Mouse (Mus musculus) embryonic facial prominence, embryonic 15.5 days (tissue): ENCODE data around the gene Nostrin. TPM values are rescaled to one million over a fixed set of nuclear protein-coding genes. Genes with fewer than 3 reads are reported as not detected.

Experiments
- ATAC-seq: fragments of 200-750 bp; cut with Nextera tagmentation; 2 replicates; pipeline ENCODE4 v1.8.0; 2017; ENCODE audit warnings: low read depth, moderate TSS enrichment; ENCODE audit not compliant: insufficient number of reproducible peaks, low FRiP score, low TSS enrichment
- H3K27ac ChIP-seq: fragments of 300-500 bp; sonication (generic); replicated peaks from 2 replicates; pipeline ENCODE4 v1.5.1; 2015; ENCODE audit warnings: mild to moderate bottlenecking, inconsistent platforms
- H3K27me3 ChIP-seq: fragments of 300-500 bp; sonication (generic); 2 replicates; pipeline ENCODE4 v1.6.1; 2015; ENCODE audit warnings: inconsistent platforms
- H3K36me3 ChIP-seq: fragments of 300-500 bp; sonication (generic); 2 replicates; pipeline ENCODE4 v1.6.1; 2015; ENCODE audit warnings: mild to moderate bottlenecking, inconsistent platforms
- H3K4me1 ChIP-seq: fragments of 300-500 bp; sonication (generic); 2 replicates; pipeline ENCODE4 v1.6.1; 2015; ENCODE audit warnings: inconsistent platforms
- H3K4me2 ChIP-seq: fragments of 300-500 bp; sonication (generic); replicated peaks from 2 replicates; pipeline ENCODE4 v1.6.1; 2015; ENCODE audit warnings: mild to moderate bottlenecking, inconsistent platforms
- H3K4me3 ChIP-seq: fragments of 300-500 bp; sonication (generic); replicated peaks from 2 replicates; pipeline ENCODE4 v1.5.1; 2015; ENCODE audit warnings: mild to moderate bottlenecking, inconsistent platforms
- H3K9ac ChIP-seq: fragments of 300-500 bp; sonication (generic); 2 replicates; pipeline ENCODE4 v1.6.1; 2015; ENCODE audit warnings: inconsistent platforms
- H3K9me3 ChIP-seq: fragments of 300-500 bp; sonication (generic); replicated peaks from 2 replicates; pipeline ENCODE4 v1.6.1; 2016; ENCODE audit warnings: inconsistent platforms
- WGBS: fragments of 180-500 bp; shearing (Covaris S2); methylation state at CpG from one replicate; pipeline ENCODE4 v1.1.7; 2015; 5-methylcytosine and 5-hydroxymethylcytosine counted together
- polyA plus RNA-seq: library from polyadenylated mRNA; unstranded; fragments of >200 nt; fragmentation: Nextera tagmentation; extraction: Ambion mirVana; gene quantifications from 2 replicates; pipeline ENCODE4 v1.2.1, GENCODE M21; 2015

Gene Nostrin
- polyA plus RNA-seq, 1 experiment from 2014 or later: 0.84 TPM

GRCm38 (mm10) chr2:69205185-69205584 is 69.6 kb downstream of the Nostrin start:
- no peaks in the 10 kb centered on the region for H3K9me3 ChIP-seq
- peak overlapping the region; percentile 41; the same call in 1 of the 2 replicates for H3K9ac ChIP-seq
- ATAC-seq: no peak
- WGBS: 20% methylated on average over 6 of the region's 6 CpGs
- H3K4me1 ChIP-seq: peaks cover 8% of the 10 kb centered on the region
- H3K27me3 ChIP-seq: no peaks in the 10 kb centered on the region
- peak overlapping the region; percentile 60 for H3K4me2 ChIP-seq
- peaks cover 11% of the 10 kb centered on the region for H3K36me3 ChIP-seq
- peak overlapping the region; percentile 65 for H3K4me3 ChIP-seq
- H3K27ac ChIP-seq: no peak overlapping the region

GRCm38 (mm10) chr2:69205791-69206351 is 70.3 kb downstream of the Nostrin start, which contains the start of gene Spc25:
Gene Spc25, minus strand, starts transcription at chr2:69206194.
- ATAC-seq: peak; percentile 100

GRCm38 (mm10) chr2:69206523-69206922 is 70.9 kb downstream of the Nostrin start:
- Histone ChIP-seq H3K4me2 (peak overlapping the region; percentile 60), H3K36me3 (peaks cover 4% of the 10 kb centered on the region), H3K27ac (no peak overlapping the region), H3K4me1 (peaks cover 8% of the 10 kb centered on the region), H3K27me3 (no peaks in the 10 kb centered on the region), H3K4me3 (peak overlapping the region; percentile 65), H3K9me3 (no peaks in the 10 kb centered on the region), H3K9ac (no peak overlapping the region)
- 17% methylated on average over 7 of the region's 7 CpGs for WGBS
- no peak for ATAC-seq

More at GRCm38 (mm10) chr2:69205791-69206351, 70.3 kb downstream of the Nostrin start, which contains the start of gene Spc25:
- H3K4me3 ChIP-seq: peak within 1 kb of the TSS; percentile 65
- peaks cover 8% of the 10 kb centered on the region for H3K4me1 ChIP-seq
- WGBS: under 1% methylated on average over 46 of the region's 46 CpGs
- H3K27me3 ChIP-seq: no peaks in the 10 kb centered on the region
- peaks cover 11% of the 10 kb centered on the region for H3K36me3 ChIP-seq
- peak within 1 kb of the TSS; percentile 60 for H3K4me2 ChIP-seq
- peak within 1 kb of the TSS; percentile 59 for H3K27ac ChIP-seq
- no peaks in the 10 kb centered on the region for H3K9me3 ChIP-seq
- peak within 1 kb of the TSS; percentile 41 for H3K9ac ChIP-seq

GRCm38 (mm10) chr2:69209684-69210083 is 74.1 kb downstream of the Nostrin start:
- Histone ChIP-seq H3K27ac (no peak overlapping the region), H3K4me3 (no peak overlapping the region), H3K27me3 (no peaks in the 10 kb centered on the region), H3K9me3 (no peaks in the 10 kb centered on the region), H3K36me3 (no peaks in the 10 kb centered on the region), H3K9ac (no peak overlapping the region), H3K4me1 (peaks cover 8% of the 10 kb centered on the region), H3K4me2 (no peak overlapping the region)
- 81% methylated on average over 3 of the region's 3 CpGs for WGBS
- ATAC-seq: no peak

GRCm38 (mm10) chr2:69210773-69211172 is 75.2 kb downstream of the Nostrin start, which contains the start of gene G6pc2:
Gene G6pc2, plus strand, starts transcription at chr2:69211073.
- H3K4me2 ChIP-seq: no peak within 1 kb of the TSS
- no peak for ATAC-seq
- H3K27me3 ChIP-seq: no peaks in the 10 kb centered on the region
- H3K36me3 ChIP-seq: no peaks in the 10 kb centered on the region
- no peaks in the 10 kb centered on the region for H3K9me3 ChIP-seq
- H3K4me1 ChIP-seq: no peaks in the 10 kb centered on the region; the same call in 1 of the 2 replicates
- no peak within 1 kb of the TSS for H3K9ac ChIP-seq
- H3K4me3 ChIP-seq: no peak within 1 kb of the TSS
- no peak within 1 kb of the TSS for H3K27ac ChIP-seq
- WGBS: 75% methylated on average over 7 of the region's 7 CpGs

GRCm38 (mm10) chr2:69212652-69213051 is 77.1 kb downstream of the Nostrin start:
- Histone ChIP-seq H3K4me1 (no peaks in the 10 kb centered on the region), H3K27me3 (no peaks in the 10 kb centered on the region), H3K4me3 (no peak overlapping the region), H3K4me2 (no peak overlapping the region), H3K27ac (no peak overlapping the region), H3K36me3 (no peaks in the 10 kb centered on the region), H3K9ac (no peak overlapping the region), H3K9me3 (no peaks in the 10 kb centered on the region)
- 72% methylated on average over 10 of the region's 10 CpGs for WGBS
- no peak for ATAC-seq

GRCm38 (mm10) chr2:69215242-69215641 is 79.6 kb downstream of the Nostrin start:
- Histone ChIP-seq H3K4me2 (no peak overlapping the region), H3K27me3 (no peaks in the 10 kb centered on the region), H3K9me3 (no peaks in the 10 kb centered on the region), H3K9ac (no peak overlapping the region), H3K36me3 (no peaks in the 10 kb centered on the region), H3K4me1 (no peaks in the 10 kb centered on the region), H3K4me3 (no peak overlapping the region), H3K27ac (no peak overlapping the region)
- WGBS: 74% methylated on average over 7 of the region's 7 CpGs
- ATAC-seq: no peak

GRCm38 (mm10) chr2:69221868-69222416 is 86.3 kb downstream of the Nostrin start:
- H3K27me3 ChIP-seq: no peaks in the 10 kb centered on the region
- no peak overlapping the region for H3K9ac ChIP-seq
- no peaks in the 10 kb centered on the region for H3K9me3 ChIP-seq
- ATAC-seq: no peak
- WGBS: 54% methylated on average over 5 of the region's 5 CpGs
- no peak overlapping the region for H3K27ac ChIP-seq
- no peak overlapping the region for H3K4me3 ChIP-seq
- no peaks in the 10 kb centered on the region for H3K4me1 ChIP-seq
- H3K36me3 ChIP-seq: no peaks in the 10 kb centered on the region
- no peak overlapping the region for H3K4me2 ChIP-seq

- Histone ChIP-seq H3K9me3 (no peaks in the 10 kb centered on the region), H3K4me2 (no peak overlapping the region), H3K9ac (no peak overlapping the region), H3K4me1 (no peaks in the 10 kb centered on the region), H3K27ac (no peak overlapping the region), H3K4me3 (no peak overlapping the region), H3K27me3 (no peaks in the 10 kb centered on the region), H3K36me3 (no peaks in the 10 kb centered on the region)
- 84% methylated on average over 10 of the region's 10 CpGs for WGBS
- no peak for ATAC-seq
These were observed 87.2 kb downstream of the Nostrin start for GRCm38 (mm10) chr2:69222815-69223214.

GRCm38 (mm10) chr2:69224724-69225123 is 89.1 kb downstream of the Nostrin start:
- no peak for ATAC-seq
- WGBS: 54% methylated on average over 2 of the region's 2 CpGs
- no peaks in the 10 kb centered on the region for H3K27me3 ChIP-seq
- H3K4me1 ChIP-seq: no peaks in the 10 kb centered on the region
- H3K36me3 ChIP-seq: no peaks in the 10 kb centered on the region
- H3K9me3 ChIP-seq: no peaks in the 10 kb centered on the region
- H3K4me2 ChIP-seq: no peak overlapping the region
- H3K4me3 ChIP-seq: no peak overlapping the region
- no peak overlapping the region for H3K9ac ChIP-seq
- H3K27ac ChIP-seq: no peak overlapping the region

GRCm38 (mm10) chr2:69226876-69227275 is 91.3 kb downstream of the Nostrin start:
- 92% methylated on average over 9 of the region's 9 CpGs for WGBS
- no peak overlapping the region for H3K27ac ChIP-seq
- H3K9ac ChIP-seq: no peak overlapping the region
- no peaks in the 10 kb centered on the region for H3K27me3 ChIP-seq
- no peak overlapping the region for H3K4me2 ChIP-seq
- no peak for ATAC-seq
- no peaks in the 10 kb centered on the region for H3K4me1 ChIP-seq
- H3K9me3 ChIP-seq: no peaks in the 10 kb centered on the region
- no peaks in the 10 kb centered on the region for H3K36me3 ChIP-seq
- no peak overlapping the region for H3K4me3 ChIP-seq

- Histone ChIP-seq H3K4me1 (no peaks in the 10 kb centered on the region), H3K27me3 (no peaks in the 10 kb centered on the region), H3K9ac (no peak overlapping the region), H3K4me2 (no peak overlapping the region), H3K4me3 (no peak overlapping the region), H3K9me3 (no peaks in the 10 kb centered on the region), H3K27ac (no peak overlapping the region), H3K36me3 (no peaks in the 10 kb centered on the region)
- ATAC-seq: no peak
- 58% methylated on average over 6 of the region's 6 CpGs for WGBS
These were observed 93.0 kb downstream of the Nostrin start for GRCm38 (mm10) chr2:69228635-69229034.
